Mouse (Mus musculus): ENCODE results near the gene Cacng8. TPM values are rescaled to one million over a fixed set of nuclear protein-coding genes. Genes with fewer than 3 reads are reported as not detected.

Cacng8 gene
- total RNA-seq, 2 experiments from 2014 or later, result not detected

GRCm38 (mm10) chr7:3422051-3422450 is 31.6 kb downstream of the Cacng8 start:
- ATAC-seq (replicated peaks; ENCODE audit: low FRiP score, low TSS enrichment, poor library complexity, severe bottlenecking), result no peak

DNA sequence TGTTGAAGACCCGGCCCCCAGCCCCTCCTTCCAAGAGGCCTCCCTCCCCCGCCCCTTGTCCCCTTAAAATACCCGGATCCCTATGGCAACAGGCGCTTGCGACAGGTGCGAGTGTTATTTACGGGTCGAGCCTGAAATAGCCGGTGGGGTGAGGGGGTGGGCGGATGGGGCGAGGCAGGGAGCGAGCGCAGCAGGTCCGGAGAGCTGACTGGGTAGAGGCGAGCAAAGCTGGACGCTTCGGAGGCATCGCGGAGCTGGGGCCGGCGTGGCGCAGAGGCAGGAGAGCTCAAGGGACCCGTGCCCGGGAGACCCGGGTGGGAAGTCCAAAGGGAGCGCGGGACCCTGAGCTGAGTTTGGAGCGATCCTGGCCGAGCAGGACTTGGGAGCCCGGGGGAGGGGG is 32.9 kb downstream of the Cacng8 start:
- ATAC-seq (replicated peaks; ENCODE audit: low FRiP score, low TSS enrichment, poor library complexity, severe bottlenecking), result no peak

DNA sequence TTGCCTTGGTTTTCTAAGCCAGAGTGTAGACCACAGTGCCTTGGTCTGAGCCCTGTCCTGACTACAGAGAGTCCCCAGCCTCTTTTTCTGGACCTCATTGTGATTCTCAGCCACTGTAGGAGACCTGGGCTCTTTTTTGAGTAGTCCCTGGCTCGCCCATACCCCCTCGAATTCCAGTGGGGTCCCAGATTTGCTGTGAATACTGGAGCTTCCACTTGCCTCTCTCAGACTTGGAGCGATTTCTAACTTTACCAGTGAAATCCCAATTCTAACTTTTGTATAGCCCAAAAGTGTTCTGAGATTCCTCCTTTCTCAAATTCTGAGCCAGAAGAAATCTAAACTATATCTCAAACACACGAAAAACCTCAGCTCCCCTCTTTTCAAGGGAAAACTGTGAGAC is 33.4 kb downstream of the Cacng8 start, which contains the start of gene Cacng6:
Cacng6 (plus strand) TSS at position 301 of the 400 bp plus-strand sequence.
- no peak for ATAC-seq (replicated peaks; ENCODE audit: low FRiP score, low TSS enrichment, poor library complexity, severe bottlenecking)

- ATAC-seq (replicated peaks; ENCODE audit: low FRiP score, low TSS enrichment, poor library complexity, severe bottlenecking), result no peak
Measured at GRCm38 (mm10) chr7:3425141-3425540, 34.7 kb downstream of the Cacng8 start.

DNA sequence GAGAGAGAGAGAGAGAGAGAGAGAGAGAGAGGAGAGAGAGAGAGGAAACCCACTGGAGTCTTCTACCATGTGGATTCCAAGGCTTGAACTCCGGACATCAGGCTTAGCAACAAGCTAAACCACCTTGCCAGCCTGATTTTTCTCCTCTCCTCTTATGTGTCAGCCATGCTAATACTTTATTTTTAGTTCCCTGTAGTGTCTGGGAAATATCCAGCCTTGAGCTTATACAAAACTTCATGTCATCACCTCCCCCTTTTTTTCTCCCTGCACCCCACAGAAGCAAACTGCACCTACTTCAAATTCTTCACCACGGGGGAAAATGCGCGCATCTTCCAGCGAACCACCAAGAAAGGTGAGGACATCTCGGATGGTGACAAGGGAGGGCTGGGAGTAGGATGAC is 39.7 kb downstream of the Cacng8 start:
- no peak for ATAC-seq (replicated peaks; ENCODE audit: low FRiP score, low TSS enrichment, poor library complexity, severe bottlenecking)

GRCm38 (mm10) chr7:3432066-3432465 is 41.6 kb downstream of the Cacng8 start:
- no peak for ATAC-seq (replicated peaks; ENCODE audit: low FRiP score, low TSS enrichment, poor library complexity, severe bottlenecking)

DNA sequence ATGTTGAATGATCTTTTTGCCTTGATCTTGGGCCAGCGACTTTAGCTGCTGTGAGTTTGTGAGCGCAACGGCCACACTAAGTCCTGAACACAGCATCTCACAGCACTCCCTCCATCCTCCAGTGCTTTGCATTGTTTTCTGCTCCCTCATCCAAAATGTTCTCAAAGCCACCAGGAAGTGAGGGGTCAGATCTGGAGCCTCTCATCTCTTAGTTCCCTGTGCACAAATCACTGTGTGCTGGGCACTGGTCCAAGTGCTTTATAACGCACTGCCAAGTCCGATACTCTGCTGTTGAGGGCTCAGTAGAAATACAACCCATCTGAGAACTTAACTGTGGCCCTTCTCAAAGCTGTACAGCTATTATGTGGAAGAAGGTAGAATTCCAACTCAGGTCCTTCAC is 47.5 kb downstream of the Cacng8 start:
- ATAC-seq (replicated peaks; ENCODE audit: low FRiP score, low TSS enrichment, poor library complexity, severe bottlenecking), result no peak

DNA sequence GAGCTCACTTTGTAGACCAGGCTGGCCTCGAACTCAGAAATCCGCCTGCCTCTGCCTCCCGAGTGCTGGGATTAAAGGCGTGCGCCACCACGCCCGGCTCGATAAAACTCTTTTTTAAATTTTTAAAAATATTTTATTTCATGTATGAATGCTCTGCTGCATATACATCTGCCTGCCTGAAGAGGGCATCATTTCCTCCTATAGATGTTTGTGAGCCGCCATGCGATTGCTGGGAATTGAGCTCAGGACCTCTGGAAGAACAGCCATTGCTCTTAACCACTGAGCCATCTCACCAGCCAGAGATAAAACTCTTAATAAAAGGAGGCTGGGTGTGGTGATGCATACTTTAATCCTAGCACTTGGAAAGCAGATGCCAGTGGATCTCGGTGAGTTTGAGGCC is 49.5 kb downstream of the Cacng8 start:
- ATAC-seq (replicated peaks; ENCODE audit: low FRiP score, low TSS enrichment, poor library complexity, severe bottlenecking), result no peak

GRCm38 (mm10) chr7:3440526-3440925 is 50.0 kb downstream of the Cacng8 start:
- ATAC-seq (replicated peaks; ENCODE audit: low FRiP score, low TSS enrichment, poor library complexity, severe bottlenecking), result no peak

GRCm38 (mm10) chr7:3442476-3443062 is 52.1 kb downstream of the Cacng8 start:
- ATAC-seq (replicated peaks; ENCODE audit: low FRiP score, low TSS enrichment, poor library complexity, severe bottlenecking), result no peak

DNA sequence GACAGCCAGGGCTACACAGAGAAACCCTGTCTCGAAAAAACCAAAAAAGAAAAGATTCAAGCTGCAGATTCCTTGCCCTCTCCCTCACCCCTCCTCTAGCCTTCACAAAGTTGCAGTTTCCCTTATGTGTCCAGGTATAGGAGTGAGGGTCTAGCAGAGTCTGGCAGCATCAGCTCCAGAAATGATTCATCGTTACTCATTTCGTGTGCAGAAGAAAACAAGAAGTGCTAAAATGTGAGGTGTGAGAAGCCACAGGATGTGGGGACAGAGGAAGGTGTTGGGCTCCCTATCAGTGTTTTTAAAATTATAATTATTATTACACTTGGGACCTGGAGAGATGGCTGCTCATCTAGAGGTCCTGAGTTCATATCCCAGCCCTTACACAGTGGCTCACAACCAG is 54.2 kb downstream of the Cacng8 start:
- ATAC-seq (replicated peaks; ENCODE audit: low FRiP score, low TSS enrichment, poor library complexity, severe bottlenecking), result no peak

- no peak for ATAC-seq (replicated peaks; ENCODE audit: low FRiP score, low TSS enrichment, poor library complexity, severe bottlenecking)
Measured at GRCm38 (mm10) chr7:3446584-3446983, 56.1 kb downstream of the Cacng8 start.

DNA sequence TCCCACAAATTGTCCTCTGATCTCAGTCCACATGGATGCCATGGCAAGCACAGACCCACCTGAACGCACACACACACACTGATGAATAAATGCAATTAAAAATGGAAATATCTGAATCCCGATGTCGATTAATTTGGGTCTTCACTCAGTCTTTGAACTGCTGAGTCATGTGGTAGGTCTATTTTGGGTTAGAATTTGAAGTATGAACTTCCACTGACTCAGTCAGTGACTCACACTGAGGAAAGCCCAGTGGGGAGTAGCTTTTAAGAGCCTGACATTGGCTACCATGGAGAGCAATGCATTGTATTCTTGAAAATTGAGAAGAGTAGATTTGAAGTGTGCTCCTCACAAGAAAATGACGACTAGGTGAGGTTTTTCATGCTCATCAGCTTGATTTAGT is 56.5 kb downstream of the Cacng8 start:
- ATAC-seq (replicated peaks; ENCODE audit: low FRiP score, low TSS enrichment, poor library complexity, severe bottlenecking), result no peak

- ATAC-seq (replicated peaks; ENCODE audit: low FRiP score, low TSS enrichment, poor library complexity, severe bottlenecking), result peak; percentile 74; the same call in 1 of the 2 replicates
Measured at GRCm38 (mm10) chr7:3448737-3449454, 58.4 kb downstream of the Cacng8 start.

DNA sequence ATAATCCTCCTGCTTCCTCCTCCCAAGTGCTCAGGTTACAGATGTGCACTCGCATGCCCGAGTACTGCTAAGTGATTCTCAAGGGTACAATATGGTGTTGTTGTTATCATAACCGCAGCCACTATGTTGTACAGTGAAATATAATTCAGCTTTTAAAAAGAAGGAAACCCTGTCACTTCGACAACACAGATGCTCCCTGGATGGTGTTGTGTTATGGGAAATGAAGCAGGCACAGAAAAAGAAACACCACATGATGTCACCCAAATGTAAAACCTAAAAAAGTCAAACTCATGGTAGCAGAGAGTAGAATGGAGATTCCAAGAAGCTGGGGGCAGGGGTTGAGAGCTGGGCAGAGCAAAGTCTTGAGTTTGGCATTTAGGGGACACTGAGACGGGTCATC is 60.2 kb downstream of the Cacng8 start:
- no peak for ATAC-seq (replicated peaks; ENCODE audit: low FRiP score, low TSS enrichment, poor library complexity, severe bottlenecking)

DNA sequence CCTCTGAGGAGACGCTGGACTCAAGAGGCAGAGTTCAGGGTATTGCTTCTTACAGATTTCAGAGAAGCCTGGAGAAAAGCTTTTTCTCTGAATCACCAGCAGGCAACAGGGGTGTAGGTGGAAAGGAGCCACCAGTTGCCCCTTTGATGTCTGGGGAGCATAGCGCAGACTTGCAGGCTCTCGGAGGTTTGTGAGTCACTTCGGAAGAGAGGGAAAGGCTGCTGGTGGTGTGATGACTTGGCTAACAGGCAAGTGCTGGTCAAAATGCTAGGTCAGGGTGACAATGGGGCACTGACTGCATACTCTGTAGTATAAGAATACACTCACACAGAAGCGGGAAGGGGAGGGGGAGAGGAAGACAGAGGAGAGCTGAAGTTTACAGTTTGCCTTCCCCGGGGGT is 60.7 kb downstream of the Cacng8 start:
- ATAC-seq (replicated peaks; ENCODE audit: low FRiP score, low TSS enrichment, poor library complexity, severe bottlenecking), result no peak

DNA sequence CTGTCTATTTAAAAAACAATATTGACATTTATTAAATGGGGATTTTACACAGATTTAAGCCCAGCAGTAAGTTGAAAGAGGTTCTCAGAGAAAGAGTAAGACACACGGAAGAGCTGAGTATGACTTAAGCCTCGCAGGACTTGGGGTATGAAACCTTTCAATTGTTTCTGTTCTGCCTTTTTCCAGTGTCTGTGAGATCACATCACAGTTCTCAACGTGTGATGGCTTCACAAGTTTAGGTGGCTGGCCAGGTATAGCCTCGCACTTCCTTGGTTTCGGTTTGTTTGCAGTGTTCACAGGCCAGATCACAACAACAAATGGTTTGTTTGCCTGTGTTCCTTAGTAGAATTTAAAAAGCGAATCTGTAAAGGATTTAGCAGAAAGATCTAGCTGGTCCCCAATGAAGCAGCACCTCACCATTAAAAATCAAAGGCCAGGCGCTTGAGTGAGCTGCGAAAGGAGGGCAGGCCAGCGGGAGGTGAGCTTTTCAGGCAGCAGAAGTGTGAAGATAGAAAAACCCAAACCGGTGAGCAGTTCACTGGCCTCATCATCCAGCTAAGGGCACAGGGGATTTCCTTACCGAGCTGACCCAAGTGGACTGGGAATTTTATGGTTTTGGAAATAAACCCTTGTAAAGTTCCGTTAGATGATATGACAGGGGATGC is 62.5 kb downstream of the Cacng8 start:
- ATAC-seq (replicated peaks; ENCODE audit: low FRiP score, low TSS enrichment, poor library complexity, severe bottlenecking), result no peak

- no peak for ATAC-seq (replicated peaks; ENCODE audit: low FRiP score, low TSS enrichment, poor library complexity, severe bottlenecking)
Measured at GRCm38 (mm10) chr7:3453486-3454183, 63.2 kb downstream of the Cacng8 start.

DNA sequence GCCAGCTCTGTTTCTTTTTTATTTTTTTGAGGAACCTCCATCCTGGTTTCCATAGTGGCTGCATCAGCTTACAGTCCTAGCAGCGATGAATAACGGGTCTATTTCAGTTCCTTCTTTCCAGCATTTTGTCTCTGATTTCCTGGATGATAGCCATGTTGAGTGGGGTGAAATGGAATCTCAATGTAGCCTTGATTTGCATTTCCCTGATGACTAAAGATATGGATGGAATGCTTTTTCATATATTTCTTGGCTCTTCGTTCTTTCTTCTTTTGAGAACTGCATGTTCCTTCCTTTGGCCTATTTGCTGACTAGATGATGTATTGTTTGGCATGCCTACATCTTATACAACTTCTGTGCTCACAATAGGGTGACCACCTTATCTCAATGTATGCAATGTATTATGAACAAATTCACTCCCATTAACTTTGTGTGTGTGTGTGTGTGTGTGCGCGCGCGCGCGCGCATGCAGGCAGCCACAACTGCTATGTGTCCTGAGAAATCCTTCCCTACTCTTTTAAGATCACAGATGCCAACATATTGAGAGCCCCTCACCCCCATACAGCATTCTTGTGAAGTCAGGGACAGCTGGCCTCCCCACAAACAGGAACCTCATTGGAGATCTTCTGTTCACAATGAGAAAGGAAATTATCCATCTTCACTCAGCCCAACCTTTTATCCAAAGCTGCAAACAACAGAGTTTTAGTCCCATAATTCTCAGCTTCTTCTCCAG is 66.8 kb downstream of the Cacng8 start:
- ATAC-seq (replicated peaks; ENCODE audit: low FRiP score, low TSS enrichment, poor library complexity, severe bottlenecking), result no peak

DNA sequence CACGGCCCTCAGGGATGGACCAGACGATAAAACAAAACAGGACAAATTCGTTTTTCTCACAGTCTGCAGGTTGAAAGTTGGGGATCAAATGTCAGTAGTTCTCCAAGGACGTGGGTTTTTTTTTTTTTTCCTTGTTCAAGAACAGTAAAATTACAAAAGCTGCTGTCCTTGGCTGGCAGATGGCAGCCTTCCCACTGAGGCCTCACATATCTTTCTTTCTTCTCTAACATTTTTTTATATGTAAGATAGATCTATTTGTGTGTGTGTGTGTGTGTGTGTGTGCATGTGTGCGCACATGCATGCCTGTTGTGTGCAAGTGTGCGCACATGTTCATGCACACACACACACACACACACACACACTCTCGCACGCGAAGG is 67.3 kb downstream of the Cacng8 start:
- no peak for ATAC-seq (replicated peaks; ENCODE audit: low FRiP score, low TSS enrichment, poor library complexity, severe bottlenecking)

All from megakaryocyte-erythroid progenitor cell, adult 5-6 weeks (primary cell).